Mouse (Mus musculus) layer of hippocampus, postnatal 25 days (tissue): ENCODE measurements around the gene Ccl27b. TPM values are rescaled to one million over a fixed set of nuclear protein-coding genes. Genes with fewer than 3 reads are reported as not detected.
"Not testable (repeated sequence)": the region's sequence is repeated elsewhere in the genome, so short reads cannot be mapped to it uniquely, and the experiment has no call there.

Experiments
- DNase-seq, 2 experiments: peaks; one replicate each; pipeline ENCODE4 v3.0.0; 2022; ENCODE audit warnings: mixed read lengths in 2 of 2, low spot score in 1 of 2; ENCODE audit errors: extremely low spot score in 1 of 2
- total RNA-seq, 2 experiments: library from RNA; stranded (reverse); gene quantifications; 2 replicates each; pipeline ENCODE4 v1.2.3; 2021

The Ccl27b gene
- total RNA-seq = 1 to 10 TPM in 1 of 2 experiments, not detected in 1; 6.1 TPM

GRCm38 (mm10) chr4:42654951-42655350 is at the start of gene Ccl27b:
Gene Ccl27b, plus strand, starts transcription at chr4:42655251.
- DNase-seq = not testable (repeated sequence)

GRCm38 (mm10) chr4:42611895-42612294 is 43.2 kb upstream of the Ccl27b start, which contains the start of gene Gm10591:
Gene Gm10591, plus strand, starts transcription at chr4:42612195.
- DNase-seq = not testable (repeated sequence)

- not testable (repeated sequence) for DNase-seq
Measured at GRCm38 (mm10) chr4:42629419-42629818, 25.6 kb upstream of the Ccl27b start, which contains the start of gene Gm2564. Gene Gm2564, plus strand, starts transcription at chr4:42629719.

- DNase-seq = not testable (repeated sequence)
Measured at GRCm38 (mm10) chr4:42661793-42662192, 6.7 kb downstream of the Ccl27b start, which contains the start of gene Il11ra2. Gene Il11ra2, minus strand, starts transcription at chr4:42661893.

- DNase-seq = not testable (repeated sequence)
Measured at GRCm38 (mm10) chr4:42675415-42675814, 20.4 kb downstream of the Ccl27b start.

- not testable (repeated sequence) for DNase-seq
Measured at GRCm38 (mm10) chr4:42679365-42679764, 24.3 kb downstream of the Ccl27b start.

- DNase-seq = not testable (repeated sequence)
Measured at GRCm38 (mm10) chr4:42680374-42681356, 25.6 kb downstream of the Ccl27b start.

- not testable (repeated sequence) for DNase-seq
Measured at GRCm38 (mm10) chr4:42681473-42682182, 26.6 kb downstream of the Ccl27b start.

GRCm38 (mm10) chr4:42682183-42682524 is 27.1 kb downstream of the Ccl27b start:
- DNase-seq = not testable (repeated sequence)

Other genes with a start within 250 kb of the Ccl27b start
- not detected for gene Gm21586, start 215.9 kb upstream of the Ccl27b start, total RNA-seq
- 1 to 10 TPM; 2.1 to 2.8 TPM for gene Gm2163, start 188.5 kb upstream of the Ccl27b start, total RNA-seq
- under 1 TPM in 1 of 2 experiments, not detected in 1; 0.52 TPM for gene Fam205a2, start 127.1 kb upstream of the Ccl27b start, total RNA-seq
- gene Gm10591, start 43.1 kb upstream of the Ccl27b start, total RNA-seq = not detected
- 10 to 100 TPM; 12.3 to 13.7 TPM for gene Gm2564, start 25.5 kb upstream of the Ccl27b start, total RNA-seq
- gene Il11ra2, start 6.6 kb downstream of the Ccl27b start, total RNA-seq = under 1 TPM in 1 of 2 experiments, not detected in 1; 0.47 TPM
- gene 4930578G10Rik, start 80.3 kb downstream of the Ccl27b start, total RNA-seq = 1 to 10 TPM in 1 of 2 experiments, under 1 TPM in 1; 0.49 to 2.7 TPM
- gene Ccl19, start 101.3 kb downstream of the Ccl27b start, total RNA-seq = under 1 TPM in 1 of 2 experiments, not detected in 1; 0.86 TPM
- gene Ccl21a, start 118.7 kb downstream of the Ccl27b start, total RNA-seq = not detected
- gene Fam205a1, start 198.6 kb downstream of the Ccl27b start, total RNA-seq = under 1 TPM; 0.12 to 0.20 TPM
- gene Gm12394, start 201.5 kb downstream of the Ccl27b start, total RNA-seq = under 1 TPM; 0.64 to 0.80 TPM
- under 1 TPM; 0.64 to 0.87 TPM for gene Fam205c, start 219.0 kb downstream of the Ccl27b start, total RNA-seq